Mouse (Mus musculus) bone marrow, adult 2 months (tissue): Measurements from ENCODE around the gene Ptpn13. TPM values are rescaled to one million over a fixed set of nuclear protein-coding genes. Genes with fewer than 3 reads are reported as not detected.

ENCODE experiments used
- H3K27ac ChIP-seq: fragments of 200-500 bp; 2 replicates; pipeline ENCODE4 v1.5.1; 2012; ENCODE audit warnings: low read depth, mild to moderate bottlenecking, control low read depth, inconsistent platforms, low read length; ENCODE audit not compliant: control insufficient read depth, poor library complexity, insufficient read depth
- H3K4me1 ChIP-seq: fragments of 200-500 bp; 2 replicates; pipeline ENCODE4 v1.6.1; 2011; ENCODE audit warnings: low read length; ENCODE audit not compliant: control insufficient read depth, insufficient read depth
- H3K4me3 ChIP-seq: fragments of 200-500 bp; replicated peaks from 2 replicates; pipeline ENCODE3; 2011; ENCODE audit warnings: mild to moderate bottlenecking, low read depth, low read length, control low read depth; ENCODE audit not compliant: control insufficient read depth
- CTCF ChIP-seq: fragments of 200-500 bp; IDR thresholded peaks from 2 replicates; pipeline ENCODE4 v1.5.1; 2011; ENCODE audit warnings: low read length, control low read depth; ENCODE audit not compliant: control insufficient read depth, insufficient read depth
- POLR2A ChIP-seq: fragments of 200-500 bp; IDR thresholded peaks from 2 replicates; pipeline ENCODE4 v1.6.1; 2011; ENCODE audit warnings: low read depth, mild to moderate bottlenecking, control low read depth, low read length, borderline replicate concordance; ENCODE audit not compliant: control insufficient read depth
- WGBS: fragments of 180-500 bp; shearing (Covaris S2); methylation state at CpG from one replicate; pipeline ENCODE4 v1.1.7; 2018; 5-methylcytosine and 5-hydroxymethylcytosine counted together
- polyA plus RNA-seq: library from polyadenylated mRNA; stranded (reverse); fragments of >200 nt; gene quantifications from 2 replicates; pipeline ENCODE4 v1.2.4, GENCODE M21; 2011; ENCODE audit warnings: low replicate concordance; ENCODE audit not compliant: missing spikeins, insufficient read depth, insufficient read length

Gene Ptpn13
- polyA plus RNA-seq, 1 experiment = 2.4 TPM

DNA sequence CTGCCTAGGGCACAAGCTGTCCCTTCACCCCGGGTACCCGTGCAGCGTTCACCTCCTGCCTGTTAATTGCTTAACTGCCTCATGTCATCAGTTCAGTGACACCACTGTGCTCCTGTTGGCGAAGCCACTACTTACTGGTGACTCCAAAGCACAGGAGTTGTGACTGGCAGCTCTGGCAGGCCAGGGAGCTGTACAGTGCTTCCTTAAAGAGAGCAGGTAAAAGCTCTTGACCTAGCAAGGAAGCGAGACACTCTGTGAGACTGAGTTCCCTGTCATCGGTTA, 102.4 kb downstream of the Ptpn13 start:
- no peak overlapping the region for H3K27ac ChIP-seq
- no peak overlapping the region for H3K4me3 ChIP-seq
- H3K4me1 ChIP-seq = no peaks in the 10 kb centered on the region
- no peak for TF ChIP-seq CTCF
- TF ChIP-seq POLR2A = no peak
- 79% methylated on average over 6 of the region's 6 CpGs for WGBS

GRCm38 (mm10) chr5:103530214-103530613, 105.2 kb downstream of the Ptpn13 start:
- Histone ChIP-seq H3K4me3 (no peak overlapping the region), H3K27ac (no peak overlapping the region), H3K4me1 (no peaks in the 10 kb centered on the region)
- no peak for TF ChIP-seq POLR2A
- TF ChIP-seq CTCF = no peak
- 80% methylated on average over 9 of the region's 9 CpGs for WGBS

- Histone ChIP-seq H3K4me3 (no peak overlapping the region), H3K4me1 (no peaks in the 10 kb centered on the region), H3K27ac (no peak overlapping the region)
- WGBS = 87% methylated on average over 11 of the region's 11 CpGs
- TF ChIP-seq CTCF (no peak), POLR2A (no peak)
These were observed 107.9 kb downstream of the Ptpn13 start for GRCm38 (mm10) chr5:103532841-103533390.

DNA sequence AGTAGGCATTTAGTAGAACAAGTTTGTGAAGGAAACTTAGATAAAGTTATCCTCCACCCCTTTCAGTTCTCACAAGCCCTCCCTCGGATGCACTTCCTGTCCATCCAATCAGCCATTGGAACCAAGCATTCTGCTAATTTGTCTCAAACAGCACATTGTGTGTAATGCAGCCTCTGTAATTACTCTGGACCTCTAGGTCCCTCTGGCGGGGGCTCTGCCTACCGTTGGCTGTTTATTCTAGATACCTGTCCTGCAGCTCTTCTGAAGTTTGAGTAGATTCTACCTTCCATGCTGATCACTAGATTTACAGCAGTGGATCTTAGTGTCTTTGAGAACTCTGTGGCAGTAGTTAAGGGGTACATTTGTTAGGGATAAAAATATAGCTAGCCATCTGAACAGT, 109.5 kb downstream of the Ptpn13 start:
- Histone ChIP-seq H3K27ac (no peak overlapping the region), H3K4me3 (no peak overlapping the region), H3K4me1 (no peaks in the 10 kb centered on the region)
- WGBS = 70% methylated on average over 3 of the region's 3 CpGs
- TF ChIP-seq CTCF = no peak
- TF ChIP-seq POLR2A = no peak

DNA sequence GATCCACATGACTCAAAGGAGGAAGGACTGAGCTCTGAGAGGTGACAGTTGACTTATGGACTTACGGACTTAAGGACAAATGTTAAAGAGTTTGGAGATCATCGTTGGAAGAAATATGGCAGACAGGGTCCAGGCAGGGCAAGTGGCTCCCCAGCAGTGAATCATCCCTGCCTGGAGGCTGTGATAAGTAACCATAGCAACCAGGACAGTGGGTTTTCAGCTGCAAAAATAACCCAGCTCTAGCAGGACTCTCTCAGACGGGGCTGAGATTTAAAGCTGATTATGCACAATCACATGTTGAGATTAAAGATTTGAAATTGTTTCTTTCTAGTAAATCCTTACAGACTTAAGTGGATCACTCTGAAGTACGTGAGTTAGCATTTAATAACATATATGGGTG, 112.4 kb downstream of the Ptpn13 start:
- Histone ChIP-seq H3K27ac (no peak overlapping the region), H3K4me1 (no peaks in the 10 kb centered on the region), H3K4me3 (no peak overlapping the region)
- 71% methylated on average over 4 of the region's 4 CpGs for WGBS
- TF ChIP-seq CTCF = no peak
- no peak for TF ChIP-seq POLR2A

- 83% methylated on average over 6 of the region's 6 CpGs for WGBS
- no peaks in the 10 kb centered on the region for H3K4me1 ChIP-seq
- TF ChIP-seq POLR2A (no peak), CTCF (no peak)
These were observed 115.6 kb downstream of the Ptpn13 start for GRCm38 (mm10) chr5:103540612-103541011.

GRCm38 (mm10) chr5:103541136-103541535, 116.1 kb downstream of the Ptpn13 start:
- TF ChIP-seq CTCF = no peak
- TF ChIP-seq POLR2A = no peak
- Histone ChIP-seq H3K4me1 (no peaks in the 10 kb centered on the region), H3K27ac (no peak overlapping the region), H3K4me3 (no peak overlapping the region)
- 73% methylated on average over 10 of the region's 10 CpGs for WGBS

More at GRCm38 (mm10) chr5:103540612-103541011, 115.6 kb downstream of the Ptpn13 start:
- Histone ChIP-seq H3K4me3 (no peak overlapping the region), H3K27ac (no peak overlapping the region)

DNA sequence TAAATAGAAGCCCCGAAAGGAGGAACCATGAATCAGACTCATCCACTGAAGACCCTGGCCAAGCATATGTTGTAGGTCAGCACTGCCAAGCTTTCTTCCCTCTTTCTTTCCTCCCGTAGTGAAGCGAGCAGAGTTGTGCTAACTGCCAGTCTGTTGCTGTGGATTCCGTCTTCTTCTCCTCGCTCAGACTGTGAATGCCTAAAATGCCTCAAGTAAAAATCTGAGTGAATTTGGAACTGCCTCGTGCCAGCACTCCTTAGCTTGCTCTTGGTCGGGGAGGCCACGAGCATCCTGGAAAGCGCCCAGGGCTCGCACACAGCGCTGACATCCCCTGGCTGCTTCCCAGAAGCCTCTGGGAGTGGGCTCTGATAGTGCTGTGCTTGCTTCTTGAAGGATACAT, 116.5 kb downstream of the Ptpn13 start:
- WGBS = 78% methylated on average over 11 of the region's 11 CpGs
- Histone ChIP-seq H3K4me3 (no peak overlapping the region), H3K27ac (no peak overlapping the region; the same call in 1 of the 2 replicates), H3K4me1 (no peaks in the 10 kb centered on the region)
- no peak for TF ChIP-seq POLR2A
- TF ChIP-seq CTCF = no peak

DNA sequence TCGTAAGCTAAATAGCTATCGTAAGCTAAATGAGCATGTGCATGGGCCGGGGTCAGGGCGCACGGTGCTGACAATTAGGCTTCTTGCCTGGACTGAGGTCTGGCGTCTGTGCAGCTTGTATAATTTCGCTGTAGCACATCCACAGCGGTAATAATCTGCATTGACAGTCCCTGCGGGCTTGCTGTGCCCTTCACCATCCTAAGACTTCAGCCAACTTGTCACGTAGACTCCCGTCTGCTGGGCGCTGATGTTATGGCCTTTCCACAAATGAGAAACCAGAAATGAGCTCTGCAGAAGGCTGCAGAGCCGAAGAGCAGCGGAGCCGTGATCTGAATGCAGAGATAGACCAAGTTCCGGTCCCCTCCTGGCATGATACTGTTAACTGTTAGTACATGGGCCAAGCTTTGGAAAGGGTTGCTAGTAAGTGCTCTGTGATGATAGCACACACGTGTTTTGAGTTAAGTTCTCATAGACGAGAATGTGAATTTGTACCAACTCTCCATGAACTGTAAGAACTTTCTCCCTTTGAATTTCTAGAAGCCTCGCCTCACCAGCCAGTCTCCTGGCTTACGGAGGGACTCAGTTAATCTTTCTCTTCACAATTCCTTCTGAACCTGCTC, 120.5 kb downstream of the Ptpn13 start:
- WGBS = 90% methylated on average over 20 of the region's 20 CpGs
- no peak for TF ChIP-seq POLR2A
- TF ChIP-seq CTCF = no peak

More for the DNA sequence above, 120.5 kb downstream of the Ptpn13 start:
- Histone ChIP-seq H3K27ac (no peak overlapping the region), H3K4me1 (no peaks in the 10 kb centered on the region), H3K4me3 (no peak overlapping the region)
